ENCODE assay signal across 14 mouse cellular contexts in genomic region chr3:25606597-25606996, GRCm38 (mm10).
"Had no signal": no experiment of that assay in that cellular context is flagged by ENCODE, and none has a peak within 500 bp of the region (broad histone marks: within the 10 kb centered on the region; RNA-seq: fewer than 3 reads in every experiment).

No protein-coding gene starts in this region.

- H3K9ac ChIP-seq: intestine, embryonic 15.5 days; liver, embryonic 15.5 days; stomach, embryonic 15.5 days had no signal

- H3K4me3 ChIP-seq: intestine, embryonic 15.5 days; left cerebral cortex, adult 2 months; limb, embryonic 10.5 days; liver, embryonic 15.5 days; stomach, embryonic 15.5 days had no signal

- H3K27me3 ChIP-seq: intestine, embryonic 15.5 days; liver, embryonic 15.5 days; stomach, embryonic 15.5 days had no signal

- ATAC-seq: intestine, embryonic 15.5 days; lung, postnatal 0 days had no signal

- H3K4me2 ChIP-seq: intestine, embryonic 15.5 days; liver, embryonic 11.5 days; liver, embryonic 15.5 days; stomach, embryonic 15.5 days had no signal

- DNase-seq: kidney, adult 2 months; kidney, postnatal 25 days; lung, adult 2 months; lung, postnatal 36 days; right cerebral cortex, postnatal 14 days; thymus, adult 2 months; thymus, postnatal 25 days had no signal

- H3K36me3 ChIP-seq: intestine, embryonic 15.5 days; limb, embryonic 10.5 days; liver, embryonic 15.5 days; stomach, embryonic 15.5 days had no signal

- H3K4me1 ChIP-seq: intestine, embryonic 15.5 days; limb, embryonic 10.5 days; liver, embryonic 15.5 days; stomach, embryonic 15.5 days had no signal

- H3K27ac ChIP-seq: intestine, embryonic 15.5 days; left cerebral cortex, adult 2 months; limb, embryonic 10.5 days; liver, embryonic 15.5 days; stomach, embryonic 15.5 days had no signal

- H3K9me3 ChIP-seq: intestine, embryonic 15.5 days; limb, embryonic 10.5 days; liver, embryonic 15.5 days; stomach, embryonic 15.5 days had no signal
